ENCODE assay signal across 8 mouse cellular contexts in the genomic region with DNA sequence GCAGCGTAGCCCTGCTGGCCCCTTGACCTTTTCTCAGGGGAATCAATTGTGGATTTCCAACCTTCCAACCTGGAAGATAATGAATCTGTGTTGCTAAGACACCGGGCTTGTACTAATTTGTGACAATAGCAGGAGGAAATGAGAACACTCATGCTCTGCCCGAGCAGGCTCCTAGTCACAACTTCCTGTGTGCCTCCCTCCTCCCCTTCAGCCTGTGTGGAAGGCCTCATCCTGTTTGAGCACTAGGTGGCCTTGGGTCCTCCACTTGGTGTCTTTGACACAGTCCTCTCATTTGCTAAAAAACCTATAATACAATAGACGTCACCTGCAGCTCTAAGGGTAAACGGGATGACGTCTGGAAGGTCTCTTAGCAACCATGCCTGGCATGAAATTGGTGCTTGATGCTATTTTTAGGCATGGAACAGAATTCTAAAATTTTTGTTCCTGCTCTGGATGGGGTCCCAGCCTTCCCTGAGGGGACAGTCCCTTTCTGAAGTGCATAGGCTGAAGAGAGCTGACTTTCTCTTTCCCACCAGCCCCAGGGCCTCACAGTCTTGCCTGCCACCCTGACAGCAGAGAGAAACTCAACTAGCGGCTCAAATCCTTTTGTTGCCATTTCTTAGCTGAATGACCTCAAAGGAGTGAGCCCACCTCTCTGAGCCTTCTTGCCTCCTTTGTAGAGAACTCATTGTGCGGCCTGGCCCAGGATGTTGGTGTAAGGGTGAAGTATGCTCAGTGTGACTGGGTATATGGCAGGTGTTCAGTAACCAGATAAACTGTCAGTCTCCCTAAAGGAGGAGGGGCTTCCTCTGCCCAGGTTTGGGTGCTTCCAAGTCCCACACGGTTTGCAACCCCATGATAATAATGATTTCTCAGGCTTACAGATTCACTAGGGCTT.
DNase-seq lines count a peak whose midpoint lies in the region; ATAC-seq lines count a peak whose summit lies in the region.

No protein-coding gene starts in this region.

- no peaks in the 10 kb centered on the region for H3K9me3 ChIP-seq in embryonic facial prominence, embryonic 14.5 days (ENCODE audit: control insufficient read depth, low read length)
- no peaks in the 10 kb centered on the region for H3K9me3 ChIP-seq in hindbrain, embryonic 15.5 days
- no peaks in the 10 kb centered on the region for H3K9me3 ChIP-seq in midbrain, embryonic 11.5 days (ENCODE audit: control insufficient read depth, low read length)

- H3K27ac ChIP-seq in embryonic facial prominence, embryonic 14.5 days (replicated peaks; ENCODE audit: low read depth, low read length): no peak overlapping the region
- peak overlapping the region; percentile 1; the same call in 1 of the 2 replicates for H3K27ac ChIP-seq in hindbrain, embryonic 15.5 days (replicated peaks)
- no peak overlapping the region for H3K27ac ChIP-seq in midbrain, embryonic 11.5 days (ENCODE audit: low read depth, low read length)

- H3K4me2 ChIP-seq in embryonic facial prominence, embryonic 14.5 days (ENCODE audit: low read depth, low read length): no peak overlapping the region
- no peak overlapping the region for H3K4me2 ChIP-seq in hindbrain, embryonic 15.5 days
- no peak overlapping the region for H3K4me2 ChIP-seq in midbrain, embryonic 11.5 days

- ATAC-seq in embryonic facial prominence, embryonic 14.5 days (ENCODE audit: low read depth): no peak
- ATAC-seq in hindbrain, embryonic 15.5 days (ENCODE audit: low FRiP score, low read depth): peak; percentile 31; the same call in 1 of the 2 replicates
- peak; percentile 51; the same call in 1 of the 2 replicates for ATAC-seq in midbrain, embryonic 11.5 days (ENCODE audit: low FRiP score)

- peak; percentile 29 for DNase-seq in embryo, embryonic 10 days (ENCODE audit: low spot score)
- DNase-seq in embryo, embryonic 10.5 days (ENCODE audit: low spot score): no peak
- peak; percentile 31 for DNase-seq in A20 (ENCODE audit: low read depth, low spot score)
- peak; percentile 22 for DNase-seq in embryonic facial prominence, embryonic 14.5 days (ENCODE audit: low spot score)
- DNase-seq in midbrain, embryonic 11.5 days (ENCODE audit: low spot score, missing footprints): no peak
- DNase-seq in thymus, postnatal 14 days: peak; percentile 75
- no peak for DNase-seq in ovary, adult 18-20 months (ENCODE audit: low spot score)

- peaks cover 11% of the 10 kb centered on the region; the same call in 1 of the 2 replicates for H3K4me1 ChIP-seq in embryonic facial prominence, embryonic 14.5 days (ENCODE audit: control insufficient read depth, insufficient read depth, low read length)
- peaks cover 15% of the 10 kb centered on the region for H3K4me1 ChIP-seq in hindbrain, embryonic 15.5 days (replicated peaks)
- peaks cover 9% of the 10 kb centered on the region for H3K4me1 ChIP-seq in midbrain, embryonic 11.5 days (ENCODE audit: control insufficient read depth, insufficient read depth, low read length)

- H3K27me3 ChIP-seq in embryonic facial prominence, embryonic 14.5 days (replicated peaks; ENCODE audit: control insufficient read depth, insufficient read depth, low read length): no peaks in the 10 kb centered on the region
- no peaks in the 10 kb centered on the region for H3K27me3 ChIP-seq in hindbrain, embryonic 15.5 days
- no peaks in the 10 kb centered on the region for H3K27me3 ChIP-seq in midbrain, embryonic 11.5 days (ENCODE audit: control insufficient read depth, insufficient read depth, low read length)

- H3K36me3 ChIP-seq in embryonic facial prominence, embryonic 14.5 days (ENCODE audit: control insufficient read depth, insufficient read depth, low read length): no peaks in the 10 kb centered on the region
- H3K36me3 ChIP-seq in hindbrain, embryonic 15.5 days: no peaks in the 10 kb centered on the region
- no peaks in the 10 kb centered on the region for H3K36me3 ChIP-seq in midbrain, embryonic 11.5 days (ENCODE audit: control insufficient read depth, insufficient read depth, low read length)

- H3K9ac ChIP-seq in embryonic facial prominence, embryonic 14.5 days (ENCODE audit: low read depth, low read length): 0 out of 2 replicates have a peak overlapping the region, but pooled peaks have one; percentile 2
- no peak overlapping the region for H3K9ac ChIP-seq in hindbrain, embryonic 15.5 days
- H3K9ac ChIP-seq in midbrain, embryonic 11.5 days (ENCODE audit: low read length): no peak overlapping the region

- no peak overlapping the region for H3K4me3 ChIP-seq in embryonic facial prominence, embryonic 14.5 days (ENCODE audit: low read depth, low read length)
- no peak overlapping the region for H3K4me3 ChIP-seq in hindbrain, embryonic 15.5 days
- no peak overlapping the region for H3K4me3 ChIP-seq in midbrain, embryonic 11.5 days (ENCODE audit: low read depth, low read length)

- WGBS in embryonic facial prominence, embryonic 14.5 days: 53% methylated on average over 9 of the region's 9 CpGs
- 31% methylated on average over 9 of the region's 9 CpGs for WGBS in hindbrain, embryonic 15.5 days
- 40% methylated on average over 9 of the region's 9 CpGs for WGBS in midbrain, embryonic 11.5 days

Comparison
In these comparisons a context has a peak if more than half of its experiments do, and no peak if none do; other contexts are left out.
1. DNase-seq: peak in embryo, embryonic 10 days (single experiment), A20 (single experiment), embryonic facial prominence, embryonic 14.5 days (single experiment) and thymus, postnatal 14 days (single experiment); none in embryo, embryonic 10.5 days (single experiment), midbrain, embryonic 11.5 days (single experiment) and ovary, adult 18-20 months (single experiment).